Mouse (Mus musculus) ES-E14 (cell line): ENCODE results near the gene Ankrd6. TPM values are rescaled to one million over a fixed set of nuclear protein-coding genes. Genes with fewer than 3 reads are reported as not detected.

Experiments
- DNase-seq: peaks from one replicate; pipeline ENCODE4 v3.0.0-alpha.2; 2013; ENCODE audit warnings: low read depth, low spot score
- H3K27ac ChIP-seq: 2 replicates; pipeline ENCODE4 v1.5.1; 2012; ENCODE audit warnings: low read depth, mild to moderate bottlenecking, low read length, moderate library complexity, mixed read lengths; ENCODE audit not compliant: poor library complexity, insufficient read depth, severe bottlenecking
- H3K36me3 ChIP-seq: 2 replicates; pipeline ENCODE4 v1.6.1; 2012; ENCODE audit warnings: mild to moderate bottlenecking, low read length, moderate library complexity, mixed read lengths; ENCODE audit not compliant: control insufficient read depth, poor library complexity, insufficient read depth, severe bottlenecking
- H3K4me1 ChIP-seq, 2 experiments: fragments of 150-350 bp in 1 of 2; sonication (generic) in 1 of 2; 2 replicates each; pipeline ENCODE4 v1.6.1; 2012; ENCODE audit warnings: low read length in 2 of 2, mild to moderate bottlenecking in 1 of 2, mixed read lengths in 1 of 2; ENCODE audit not compliant: control insufficient read depth in 2 of 2, insufficient read depth in 2 of 2, poor library complexity in 1 of 2
- H3K4me3 ChIP-seq, 2 experiments: fragments of 150-350 bp in 1 of 2; sonication (generic) in 1 of 2; 2 replicates each; pipeline ENCODE4 v1.5.1; 2012; ENCODE audit warnings: low read length in 2 of 2, low read depth in 1 of 2, mild to moderate bottlenecking in 1 of 2, mixed read lengths in 1 of 2; ENCODE audit not compliant: insufficient read depth in 1 of 2, poor library complexity in 1 of 2, severe bottlenecking in 1 of 2
- H3K9ac ChIP-seq: 2 replicates; pipeline ENCODE4 v1.6.1; 2012; ENCODE audit warnings: low read depth, mild to moderate bottlenecking, low read length, mixed read lengths; ENCODE audit not compliant: poor library complexity, insufficient read depth, severe bottlenecking
- H3K9me3 ChIP-seq: fragments of 150-350 bp; sonication (generic); 2 replicates; pipeline ENCODE4 v1.6.1; 2012; ENCODE audit warnings: low read depth, mild to moderate bottlenecking, low read length; ENCODE audit not compliant: control insufficient read depth, insufficient read depth
- CHD2 ChIP-seq: IDR thresholded peaks from 2 replicates; pipeline ENCODE4 v1.6.1; 2014; ENCODE audit warnings: mild to moderate bottlenecking, low read depth, low read length, inconsistent platforms
- HCFC1 ChIP-seq: IDR thresholded peaks from 2 replicates; pipeline ENCODE4 v1.6.1; 2012; ENCODE audit warnings: low read length, inconsistent platforms, borderline replicate concordance; ENCODE audit not compliant: insufficient read depth
- MAFK ChIP-seq: IDR thresholded peaks from 2 replicates; pipeline ENCODE4 v1.6.1; 2014; ENCODE audit warnings: mild to moderate bottlenecking, low read depth, low read length, inconsistent platforms; ENCODE audit not compliant: insufficient read depth
- ZC3H11A ChIP-seq: IDR thresholded peaks from 2 replicates; pipeline ENCODE4 v1.6.1; 2012; ENCODE audit warnings: low read depth, mild to moderate bottlenecking, inconsistent platforms, low read length, borderline replicate concordance
- ZNF384 ChIP-seq: IDR thresholded peaks from 2 replicates; pipeline ENCODE4 v1.6.1; 2012; ENCODE audit warnings: low read depth, low read length, inconsistent platforms
- in situ Hi-C, 2 experiments: fragments of 600-800 bp; cut with MboI; formaldehyde crosslinking; loops; one replicate each; pipeline ENCODE4 v1.15.1; 2025; ENCODE audit warnings: low sequenced_read_pairs in 2 of 2, inconsistent platforms in 1 of 2; ENCODE audit not compliant: unreplicated experiment in 2 of 2
- total RNA-seq: library from RNA; depleted of rRNA; stranded (reverse); fragments of 300-350 nt; gene quantifications from 2 replicates; pipeline ENCODE4 v1.2.3, GENCODE M21; 2012; rRNA removed

Ankrd6 gene
- total RNA-seq, 1 experiment = 7.8 TPM

- Histone ChIP-seq H3K9me3 (no peaks in the 10 kb centered on the region), H3K4me1 (no peaks in the 10 kb centered on the region), H3K9ac (no peak overlapping the region), H3K27ac (no peak overlapping the region), H3K36me3 (peaks cover 27% of the 10 kb centered on the region), H3K4me3 (no peak overlapping the region)
- TF ChIP-seq HCFC1 = no peak
- TF ChIP-seq MAFK = no peak
- no peak for TF ChIP-seq CHD2
- TF ChIP-seq ZC3H11A = no peak
- TF ChIP-seq ZNF384 = no peak
- no peak for DNase-seq
- in situ Hi-C loops = no loop called here
Observed at GRCm38 (mm10) chr4:32779996-32780395, 170.6 kb downstream of the Ankrd6 start.

- H3K4me1 ChIP-seq = no peaks in the 10 kb centered on the region
- in situ Hi-C loops = no loop called here
- TF ChIP-seq ZC3H11A (no peak), HCFC1 (no peak), CHD2 (no peak), ZNF384 (no peak), MAFK (no peak)
Observed at GRCm38 (mm10) chr4:32770284-32770810, 180.3 kb downstream of the Ankrd6 start.

GRCm38 (mm10) chr4:32768046-32768445, 182.6 kb downstream of the Ankrd6 start:
- Histone ChIP-seq H3K9ac (no peak overlapping the region), H3K27ac (no peak overlapping the region), H3K36me3 (peaks cover 33% of the 10 kb centered on the region), H3K4me3 (no peak overlapping the region), H3K9me3 (no peaks in the 10 kb centered on the region), H3K4me1 (no peaks in the 10 kb centered on the region)
- TF ChIP-seq CHD2 (no peak), ZC3H11A (no peak), MAFK (no peak), HCFC1 (no peak), ZNF384 (no peak)
- in situ Hi-C loops = no loop called here
- no peak for DNase-seq

More at GRCm38 (mm10) chr4:32770284-32770810, 180.3 kb downstream of the Ankrd6 start:
- H3K36me3 ChIP-seq = peaks cover 35% of the 10 kb centered on the region
- H3K27ac ChIP-seq = no peak overlapping the region
- no peaks in the 10 kb centered on the region for H3K9me3 ChIP-seq
- DNase-seq = peak; percentile 40
- H3K4me3 ChIP-seq = no peak overlapping the region
- H3K9ac ChIP-seq = no peak overlapping the region

GRCm38 (mm10) chr4:32767471-32767870, 183.2 kb downstream of the Ankrd6 start:
- in situ Hi-C loops = no loop called here
- no peak overlapping the region for H3K9ac ChIP-seq
- H3K4me3 ChIP-seq = no peak overlapping the region
- TF ChIP-seq MAFK = no peak
- no peak for TF ChIP-seq CHD2
- TF ChIP-seq ZNF384 = no peak
- no peak for TF ChIP-seq HCFC1
- DNase-seq = no peak
- H3K4me1 ChIP-seq = no peaks in the 10 kb centered on the region
- no peaks in the 10 kb centered on the region for H3K9me3 ChIP-seq
- H3K36me3 ChIP-seq = peaks cover 32% of the 10 kb centered on the region
- H3K27ac ChIP-seq = no peak overlapping the region

- H3K36me3 ChIP-seq = peaks cover 51% of the 10 kb centered on the region
- H3K9me3 ChIP-seq = no peaks in the 10 kb centered on the region
- no peak overlapping the region for H3K9ac ChIP-seq
- no peak for DNase-seq
- H3K4me3 ChIP-seq = no peak overlapping the region
- in situ Hi-C loops = no loop called here
- TF ChIP-seq HCFC1 = no peak
- no peak overlapping the region for H3K27ac ChIP-seq
- H3K4me1 ChIP-seq = no peaks in the 10 kb centered on the region
Observed at GRCm38 (mm10) chr4:32757430-32757829, 193.2 kb downstream of the Ankrd6 start.

Other genes with a start within 250 kb of the Ankrd6 start
- 18.0 and 24.2 TPM in 2 replicates for gene Lyrm2, start 150.6 kb downstream of the Ankrd6 start, total RNA-seq
- gene Rragd, start 32.2 kb upstream of the Ankrd6 start, total RNA-seq = 14.4 and 15.0 TPM in 2 replicates
- gene Ube2j1, start 80.6 kb upstream of the Ankrd6 start, total RNA-seq = 8.5 and 15.3 TPM in 2 replicates
- not detected in 2 replicates for gene Gabrr2, start 112.2 kb upstream of the Ankrd6 start, total RNA-seq
- gene Gabrr1, start 181.7 kb upstream of the Ankrd6 start, total RNA-seq = 0.79 and 0.89 TPM in 2 replicates
- 2.0 and 2.1 TPM in 2 replicates for gene Pm20d2, start 238.9 kb upstream of the Ankrd6 start, total RNA-seq